Mouse (Mus musculus): Measurements from ENCODE around the gene Olfr1065.
"Not testable (repeated sequence)": the region's sequence is repeated elsewhere in the genome, so short reads cannot be mapped to it uniquely, and the experiment has no call there.

DNA sequence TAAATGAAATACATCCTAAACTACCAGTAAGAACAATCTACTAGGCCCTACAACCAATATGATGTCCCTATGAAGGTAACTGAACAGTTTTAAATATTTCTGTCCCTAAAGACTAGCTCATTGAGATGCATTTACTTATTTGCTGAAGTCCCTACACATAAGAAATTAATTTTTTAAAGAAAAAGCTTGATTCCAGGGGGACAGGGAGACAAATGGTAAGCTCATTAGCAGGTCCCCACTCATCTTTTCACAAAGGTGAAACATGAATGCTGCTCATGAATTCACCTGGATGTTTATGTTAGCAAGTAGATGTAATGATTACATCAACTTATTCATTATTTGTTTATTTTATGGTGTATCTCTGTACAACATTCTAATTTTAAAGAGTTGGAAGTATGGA, 23.7 kb downstream of the Olfr1065 start, which contains the start of gene Olfr1062:
- not testable (repeated sequence) for TF ChIP-seq POLR2A, CTCF (IDR thresholded peaks at IDR 0.05; ENCODE audit: insufficient read depth, low read depth, low read length)

Measured in olfactory bulb, adult 2 months (tissue).